Mouse (Mus musculus): ENCODE results near the gene Trpm3.
"Not testable (repeated sequence)": the region's sequence is repeated elsewhere in the genome, so short reads cannot be mapped to it uniquely, and the experiment has no call there.

Trpm3 gene

DNA sequence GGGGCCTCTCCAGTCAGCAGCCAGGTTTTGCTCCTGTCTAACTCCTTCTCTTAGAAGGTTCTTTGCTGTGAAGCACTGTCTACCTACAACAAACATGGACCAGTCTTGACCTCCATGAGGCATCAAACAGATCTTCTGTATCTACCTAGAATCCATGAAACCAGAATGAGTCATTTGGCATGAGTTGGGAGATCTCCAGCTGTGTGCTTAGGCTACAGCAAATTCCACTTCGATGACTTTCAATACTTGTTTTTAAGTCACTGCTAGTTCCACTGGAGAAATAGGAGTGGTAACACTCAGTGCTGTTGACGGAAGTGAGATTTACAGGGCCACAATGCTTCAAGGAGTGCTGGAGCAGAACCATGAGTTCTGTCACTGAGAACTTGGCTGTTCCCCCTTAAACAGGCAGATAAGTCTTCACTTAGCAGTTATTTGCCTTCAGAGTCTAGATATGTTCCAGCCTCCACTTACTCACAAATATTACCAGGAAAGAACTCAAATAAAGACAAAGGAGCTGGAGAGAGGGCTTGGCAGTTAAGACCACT, 689.4 kb downstream of the Trpm3 start:
- in situ Hi-C loops (cut with MboI; ENCODE audit: unreplicated experiment in 2 of 2): no loop called here

DNA sequence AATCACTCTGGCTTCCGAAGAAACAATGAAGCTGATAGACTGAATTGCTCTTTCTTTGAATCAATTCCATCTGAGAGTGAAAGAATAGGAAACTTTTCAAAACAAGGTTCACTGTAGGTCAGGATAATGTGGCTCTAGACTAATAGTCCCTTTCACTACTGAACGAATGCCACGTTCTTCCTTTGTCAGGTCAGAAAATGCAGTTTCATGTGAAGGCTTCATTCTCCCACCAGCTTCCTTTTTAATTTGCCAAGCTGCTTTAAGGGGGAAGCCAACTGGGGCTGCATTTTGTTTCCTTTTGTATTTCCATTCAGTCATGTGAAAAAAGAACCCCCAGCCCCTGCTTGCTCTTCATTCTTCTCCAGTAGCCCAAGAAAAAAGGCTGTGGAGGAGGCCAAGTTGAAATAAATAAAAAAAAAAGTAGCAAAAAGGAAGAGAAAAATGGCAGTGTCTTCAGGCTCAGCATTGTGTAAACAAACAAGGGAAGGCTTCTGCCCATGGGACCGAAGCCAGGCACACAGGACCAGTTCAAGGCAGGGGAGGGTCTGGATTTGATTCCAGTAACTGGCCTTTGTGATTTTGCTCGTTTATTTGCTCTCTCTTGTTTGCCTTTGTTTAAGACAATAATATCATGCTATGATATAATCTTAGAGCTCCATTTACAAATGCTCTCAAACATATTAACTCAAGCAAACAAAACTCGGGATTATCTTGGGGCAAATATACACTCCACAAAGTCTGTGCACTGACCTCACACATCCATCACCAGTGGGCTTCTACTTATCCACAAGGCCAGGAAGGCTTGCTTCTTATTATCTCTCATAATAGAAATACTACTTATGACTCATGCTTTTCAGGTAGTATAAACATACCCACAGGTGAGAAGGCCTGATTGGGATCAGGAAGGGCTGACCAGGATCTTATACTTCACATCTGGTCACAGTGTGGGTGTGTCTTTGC, 702.5 kb downstream of the Trpm3 start:
- in situ Hi-C loops (cut with MboI; ENCODE audit: unreplicated experiment in 2 of 2): no loop called here

DNA sequence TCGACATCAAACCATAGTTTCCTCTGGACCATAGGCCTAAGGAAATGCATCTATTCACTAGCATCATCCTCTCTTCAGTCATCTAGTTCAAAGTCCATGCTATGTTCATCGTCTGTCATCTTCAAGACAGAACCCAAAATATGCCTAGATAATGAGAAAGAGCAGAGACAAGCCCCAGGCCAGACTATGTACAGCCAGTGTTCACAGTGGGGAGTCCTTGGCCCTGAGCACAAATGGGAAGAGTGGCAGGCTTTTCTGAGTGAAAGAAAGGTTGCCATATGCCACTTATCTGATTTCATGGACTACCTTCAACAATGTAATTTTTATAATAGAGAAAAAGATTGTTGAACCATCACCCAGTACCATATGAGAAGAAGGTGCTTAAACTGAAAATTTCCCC, 703.9 kb downstream of the Trpm3 start:
- in situ Hi-C loops (cut with MboI; ENCODE audit: unreplicated experiment in 2 of 2): no loop called here

DNA sequence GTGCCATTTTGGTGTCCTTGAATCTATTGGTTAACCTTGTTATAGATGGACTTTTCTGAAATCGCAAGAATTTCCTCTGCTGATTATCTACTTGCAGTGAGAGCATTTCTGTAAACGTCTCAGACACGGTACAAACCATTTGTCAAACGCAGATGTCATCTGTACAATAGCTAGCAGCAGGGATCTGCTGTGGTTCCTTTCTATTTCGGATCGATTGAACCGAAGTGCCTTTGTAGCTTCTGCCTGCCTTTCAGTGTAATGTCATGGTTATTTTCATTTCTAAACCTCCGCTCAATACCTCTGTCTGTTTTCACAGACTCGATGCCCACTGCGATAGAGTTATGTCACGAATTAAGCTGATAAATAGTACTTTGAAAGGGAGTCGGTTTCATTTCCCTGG, 708.9 kb downstream of the Trpm3 start:
- in situ Hi-C loops (cut with MboI; ENCODE audit: unreplicated experiment in 2 of 2): no loop called here

DNA sequence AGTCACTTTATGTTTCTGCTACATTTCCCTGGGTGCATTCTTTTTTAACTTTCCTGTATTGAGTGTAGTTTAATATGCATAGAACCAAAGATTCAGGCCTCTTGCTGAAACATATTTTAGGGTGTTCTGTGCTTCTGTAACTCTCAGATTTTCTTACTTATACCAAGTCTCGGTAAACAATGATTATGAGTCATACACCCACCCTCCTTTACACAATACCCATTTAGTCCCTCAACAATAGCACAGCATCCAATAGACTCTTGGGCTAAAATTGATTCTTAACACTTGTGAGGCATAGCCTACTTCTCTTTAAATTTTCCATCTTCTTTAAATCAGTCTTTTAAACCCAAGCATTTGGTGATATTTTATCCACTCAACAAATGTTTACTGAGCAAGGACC, 709.4 kb downstream of the Trpm3 start:
- in situ Hi-C loops (cut with MboI; ENCODE audit: unreplicated experiment in 2 of 2): no loop called here

DNA sequence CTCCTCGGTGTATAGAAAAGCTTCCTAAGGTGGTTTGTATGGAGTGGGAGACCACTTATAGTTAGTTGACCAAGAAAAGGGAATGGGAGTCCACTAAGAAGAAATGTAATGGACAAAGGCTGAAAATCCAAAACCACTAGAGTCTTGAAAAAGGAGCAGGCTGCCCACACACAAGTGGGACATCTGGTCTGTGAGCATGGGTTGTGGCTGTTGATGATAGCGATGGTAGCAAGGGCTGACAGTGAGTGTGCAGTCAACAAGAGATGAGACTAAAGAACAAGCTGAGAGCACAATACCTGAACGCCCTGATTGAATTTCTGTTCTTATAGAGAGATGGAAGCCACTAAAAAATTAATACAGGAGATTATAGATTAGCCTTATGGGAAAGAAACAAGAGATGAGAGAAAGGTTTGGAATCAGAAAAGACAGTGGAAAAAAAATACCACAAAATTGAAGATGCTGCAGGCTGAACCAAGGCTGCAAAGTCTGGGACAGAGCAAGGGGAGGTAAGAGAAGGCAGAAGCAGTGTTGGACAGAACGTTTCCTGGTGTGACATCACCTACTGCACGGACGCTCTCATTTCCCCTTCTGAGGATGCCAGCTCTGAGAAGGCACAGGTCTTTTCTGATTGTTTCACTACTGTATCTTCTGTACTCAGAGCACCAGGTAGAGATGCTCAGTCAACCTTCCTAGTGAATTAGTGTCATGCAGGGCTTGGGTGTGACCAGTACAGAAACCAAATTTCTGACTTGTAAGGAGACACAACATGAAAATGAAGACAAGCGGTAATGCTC, 710.1 kb downstream of the Trpm3 start:
- in situ Hi-C loops (cut with MboI; ENCODE audit: unreplicated experiment in 2 of 2): no loop called here

DNA sequence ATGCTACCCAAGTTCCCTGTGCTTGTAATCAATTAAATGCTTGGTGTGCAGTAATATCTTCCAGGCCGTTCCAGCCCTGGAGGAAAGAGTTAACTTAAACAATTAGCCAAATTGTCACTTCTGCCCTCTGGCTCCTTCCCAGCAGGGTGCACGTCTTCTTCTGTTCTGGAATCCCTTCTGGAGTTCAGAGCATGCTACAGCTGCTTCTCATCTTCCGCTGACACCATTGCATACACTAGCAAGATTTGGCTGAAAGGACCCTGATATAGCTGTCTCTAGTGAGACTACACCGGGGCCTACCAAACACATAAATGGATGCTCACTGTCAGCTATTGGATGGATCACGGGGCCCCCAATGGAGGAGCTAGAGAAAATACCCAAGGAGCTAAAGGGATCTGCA, 712.6 kb downstream of the Trpm3 start:
- in situ Hi-C loops (cut with MboI; ENCODE audit: unreplicated experiment in 2 of 2): not testable (repeated sequence)

DNA sequence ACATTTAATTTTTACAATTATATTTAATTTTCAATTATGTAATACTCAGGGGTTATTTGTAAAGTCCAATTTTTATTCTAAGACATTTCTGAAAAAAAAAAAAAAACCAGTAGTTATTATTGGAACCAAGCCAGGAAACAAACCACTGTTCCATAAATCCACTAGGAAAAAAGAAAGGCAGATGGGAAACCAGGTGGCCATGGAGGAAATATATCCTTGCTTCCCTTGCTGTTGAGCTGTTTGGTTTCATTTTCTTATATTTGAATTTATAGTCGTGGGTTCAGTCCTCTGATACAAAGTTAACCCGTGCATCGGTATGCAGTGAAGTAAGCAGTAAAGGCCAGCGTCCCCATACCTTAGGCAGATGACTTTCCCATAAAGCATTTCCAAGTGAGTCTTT, 720.8 kb downstream of the Trpm3 start:
- in situ Hi-C loops (cut with MboI; ENCODE audit: unreplicated experiment in 2 of 2): no loop called here

DNA sequence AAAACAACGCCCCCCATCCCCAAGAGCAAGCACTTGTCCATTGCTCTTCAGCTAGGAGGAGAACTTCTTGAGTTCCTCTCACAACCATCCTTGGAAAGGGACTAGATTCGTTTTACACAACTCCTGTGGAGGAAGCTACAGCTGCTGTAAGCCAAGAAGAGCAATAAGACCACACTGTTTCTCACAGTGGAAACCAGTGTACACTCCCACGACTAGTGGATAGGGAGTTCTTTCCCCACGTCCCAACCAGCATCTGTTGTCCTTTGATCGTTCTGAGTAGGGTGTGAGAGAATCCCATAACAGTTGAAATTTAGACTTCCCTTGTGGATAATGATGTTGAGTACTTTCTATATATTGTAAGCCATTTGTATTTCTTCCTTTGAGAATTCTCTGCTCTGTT, 728.6 kb downstream of the Trpm3 start:
- in situ Hi-C loops (cut with MboI; ENCODE audit: unreplicated experiment in 2 of 2): no loop called here

DNA sequence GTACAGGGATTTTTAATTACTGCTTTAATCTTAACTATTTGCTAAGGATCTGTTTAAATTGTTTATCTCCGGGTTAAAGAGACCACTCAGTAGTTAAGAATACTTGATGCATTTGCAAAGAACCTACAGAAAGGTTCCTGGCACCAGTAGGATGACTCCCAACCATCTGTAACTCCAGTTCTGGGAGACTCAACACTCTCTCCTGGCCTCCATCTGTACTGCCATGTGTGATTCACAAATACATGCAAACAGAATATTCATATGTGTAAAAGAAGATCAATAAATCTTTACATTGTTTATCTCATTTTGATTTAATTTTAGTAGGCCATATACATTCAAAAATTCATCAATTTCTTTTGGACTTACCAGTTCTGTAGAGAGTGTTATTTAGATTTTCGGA, 731.0 kb downstream of the Trpm3 start:
- in situ Hi-C loops (cut with MboI; ENCODE audit: unreplicated experiment in 2 of 2): no loop called here

DNA sequence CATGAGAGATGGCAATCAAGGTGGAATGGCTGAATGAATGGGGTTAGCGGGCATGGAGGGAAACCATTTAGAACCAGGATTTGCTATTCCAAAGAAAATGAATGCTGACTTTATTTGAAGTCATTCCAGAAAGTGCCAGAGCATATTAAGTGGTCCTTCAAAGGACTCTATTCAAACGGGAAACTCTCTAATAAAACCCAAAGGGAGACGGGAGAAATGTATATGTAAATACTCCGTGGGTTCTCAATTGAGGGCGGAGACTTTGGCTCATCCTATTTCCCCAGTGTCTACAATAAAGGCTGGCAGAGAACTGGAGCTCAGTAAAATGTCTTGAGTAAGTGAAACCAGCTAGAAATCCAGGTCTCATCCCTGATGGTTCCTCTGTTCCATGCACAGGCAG, 733.6 kb downstream of the Trpm3 start:
- in situ Hi-C loops (cut with MboI; ENCODE audit: unreplicated experiment in 2 of 2): no loop called here

DNA sequence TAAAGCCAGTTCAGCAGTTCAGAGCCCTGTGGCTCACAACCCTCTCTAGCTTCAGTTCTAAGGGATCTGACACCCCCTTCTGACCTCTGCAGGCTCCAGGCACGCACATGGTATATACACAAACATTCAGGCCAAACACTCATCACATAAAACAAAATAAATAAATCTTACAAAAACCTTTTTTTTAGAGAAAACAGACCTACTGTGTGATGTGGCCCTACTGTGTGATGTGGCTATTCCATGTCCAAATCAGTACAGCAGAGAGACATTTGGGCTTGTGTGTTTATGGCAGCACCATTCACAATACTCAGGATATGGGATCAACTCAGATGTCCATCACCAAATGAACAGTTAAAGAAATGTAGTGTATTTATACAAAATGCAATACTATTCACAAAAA, 741.4 kb downstream of the Trpm3 start:
- in situ Hi-C loops (cut with MboI; ENCODE audit: unreplicated experiment in 2 of 2): loop anchor here (25.0 kb wide), 2 partner anchors 1118 to 1318 kb away; no protein-coding TSS in a partner anchor

DNA sequence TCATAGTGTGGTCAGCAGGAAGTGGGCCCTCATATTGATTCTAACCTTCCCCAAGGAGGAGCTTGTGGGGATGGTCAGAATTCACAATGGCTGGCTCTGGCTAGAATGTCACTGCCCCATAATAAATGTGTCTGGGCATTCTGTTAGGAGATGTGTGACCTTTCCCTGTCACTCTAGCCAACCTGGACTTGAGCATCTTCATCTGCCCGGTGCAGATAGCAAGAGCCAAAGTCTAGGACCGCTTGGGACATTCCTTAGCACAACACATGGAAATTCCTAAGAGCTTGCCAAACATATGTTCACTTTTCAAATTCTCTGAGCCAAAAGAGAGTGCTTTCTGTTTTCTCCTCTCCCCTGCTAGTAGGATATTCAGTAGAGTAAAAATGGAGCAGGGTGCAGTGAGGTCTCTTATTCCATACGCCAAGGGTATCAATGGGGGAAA, 743.8 kb downstream of the Trpm3 start:
- in situ Hi-C loops (cut with MboI; ENCODE audit: unreplicated experiment in 2 of 2): loop anchor here (25.0 kb wide), 2 partner anchors 1120 to 1320 kb away; no protein-coding TSS in a partner anchor

DNA sequence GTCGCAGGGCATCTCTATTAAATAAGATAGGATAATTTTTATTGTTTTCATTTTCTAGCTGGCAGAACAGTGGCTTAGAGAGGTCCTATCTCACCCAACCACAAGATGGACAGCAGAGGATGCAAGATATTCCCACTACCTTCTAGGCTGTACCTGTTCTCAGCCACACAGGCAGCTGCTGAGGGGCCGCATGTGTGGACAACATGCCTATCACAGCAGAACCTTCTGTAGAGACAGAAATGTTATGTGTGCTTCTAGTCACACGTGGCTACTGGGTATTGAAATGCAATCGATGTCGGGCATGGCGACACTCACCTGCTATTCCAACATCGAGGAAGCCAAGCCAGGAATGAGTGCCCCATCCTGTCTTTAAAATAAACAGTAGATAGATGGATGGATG, 744.3 kb downstream of the Trpm3 start:
- in situ Hi-C loops (cut with MboI; ENCODE audit: unreplicated experiment in 2 of 2): loop anchor here (25.0 kb wide), 2 partner anchors 1121 to 1321 kb away; no protein-coding TSS in a partner anchor

DNA sequence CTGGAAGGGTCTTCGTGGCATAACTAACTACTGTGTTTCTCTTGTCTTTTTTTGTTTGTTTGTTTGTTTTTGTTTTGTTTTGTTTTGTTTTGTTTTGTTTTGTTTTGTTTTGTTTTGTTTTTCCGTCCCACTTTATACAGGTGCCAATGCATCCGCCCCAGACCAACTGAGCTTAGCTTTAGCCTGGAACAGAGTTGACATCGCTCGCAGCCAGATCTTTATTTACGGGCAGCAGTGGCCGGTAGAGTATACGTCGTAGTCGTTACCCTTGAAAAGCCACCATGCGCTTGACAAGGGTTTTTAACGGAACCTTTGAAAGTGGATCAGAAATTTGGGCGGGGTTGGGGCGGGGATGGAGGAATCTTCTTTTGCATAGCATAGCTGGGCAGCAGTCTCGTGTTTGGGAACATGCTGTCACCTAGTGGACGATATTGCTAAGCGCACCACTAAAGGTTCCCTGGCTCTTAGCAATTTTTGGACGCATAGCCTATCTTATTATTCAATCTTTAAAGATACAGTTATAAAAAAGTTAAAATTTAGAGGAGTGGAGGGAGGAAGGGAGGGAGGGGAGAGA, 745.0 kb downstream of the Trpm3 start:
- in situ Hi-C loops (cut with MboI; ENCODE audit: unreplicated experiment in 2 of 2): loop anchor here (25.0 kb wide), 2 partner anchors 1122 to 1322 kb away; no protein-coding TSS in a partner anchor

DNA sequence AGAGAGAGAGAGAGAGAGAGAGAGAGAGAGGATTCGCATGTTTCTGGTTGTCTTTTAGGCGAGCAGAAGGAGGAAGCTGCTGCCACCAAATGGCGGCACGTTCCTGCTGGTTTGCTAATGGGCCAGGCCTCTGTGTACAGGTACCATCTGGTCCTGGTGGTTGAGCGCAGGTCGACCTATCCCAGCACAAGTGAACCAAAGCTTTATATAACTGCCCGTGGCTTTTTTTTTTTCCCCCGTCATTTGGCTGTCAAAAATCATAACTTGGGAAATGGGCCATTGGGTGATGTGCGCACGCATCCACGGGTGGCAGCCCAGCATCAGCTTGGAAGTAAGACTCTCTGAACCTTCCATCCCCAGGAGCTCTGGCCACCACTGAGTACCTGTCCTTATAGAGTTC, 745.5 kb downstream of the Trpm3 start:
- in situ Hi-C loops (cut with MboI; ENCODE audit: unreplicated experiment in 2 of 2): loop anchor here (25.0 kb wide), 2 partner anchors 1122 to 1322 kb away; no protein-coding TSS in a partner anchor

DNA sequence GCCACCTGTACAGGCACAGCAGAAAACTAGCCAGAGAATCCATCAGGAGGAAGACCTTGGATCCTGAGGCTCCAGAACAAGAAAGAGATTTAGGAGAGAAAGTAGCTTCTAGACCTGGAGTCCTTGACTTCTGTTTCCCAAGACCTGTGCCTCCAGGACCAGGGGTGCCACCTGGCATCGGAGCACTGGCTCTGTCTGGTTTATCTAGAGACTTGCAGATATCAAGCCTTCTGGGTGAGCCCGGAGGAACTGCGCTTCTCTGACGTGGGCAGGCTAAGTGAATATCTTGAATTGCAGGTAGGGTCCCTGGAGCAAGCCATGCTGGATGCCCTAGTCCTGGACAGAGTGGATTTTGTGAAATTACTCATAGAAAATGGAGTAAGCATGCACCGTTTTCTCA, 746.2 kb downstream of the Trpm3 start:
- in situ Hi-C loops (cut with MboI; ENCODE audit: unreplicated experiment in 2 of 2): loop anchor here (25.0 kb wide), 2 partner anchors 1123 to 1323 kb away; no protein-coding TSS in a partner anchor

DNA sequence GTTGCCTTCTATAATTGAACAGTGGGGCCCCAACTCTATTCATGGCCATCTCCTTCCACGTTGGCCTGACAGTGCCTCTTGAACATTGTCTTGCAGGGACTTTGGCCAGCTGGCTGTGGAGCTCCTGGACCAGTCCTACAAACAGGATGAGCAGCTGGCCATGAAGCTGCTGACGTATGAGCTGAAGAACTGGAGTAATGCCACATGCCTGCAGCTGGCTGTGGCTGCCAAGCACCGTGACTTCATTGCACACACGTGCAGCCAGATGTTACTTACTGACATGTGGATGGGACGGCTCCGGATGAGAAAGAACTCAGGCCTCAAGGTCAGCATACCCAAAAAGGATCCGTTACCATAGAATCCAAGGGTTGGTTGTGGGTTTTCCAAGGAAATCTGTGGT, 763.0 kb downstream of the Trpm3 start:
- in situ Hi-C loops (cut with MboI; ENCODE audit: unreplicated experiment in 2 of 2): no loop called here

DNA sequence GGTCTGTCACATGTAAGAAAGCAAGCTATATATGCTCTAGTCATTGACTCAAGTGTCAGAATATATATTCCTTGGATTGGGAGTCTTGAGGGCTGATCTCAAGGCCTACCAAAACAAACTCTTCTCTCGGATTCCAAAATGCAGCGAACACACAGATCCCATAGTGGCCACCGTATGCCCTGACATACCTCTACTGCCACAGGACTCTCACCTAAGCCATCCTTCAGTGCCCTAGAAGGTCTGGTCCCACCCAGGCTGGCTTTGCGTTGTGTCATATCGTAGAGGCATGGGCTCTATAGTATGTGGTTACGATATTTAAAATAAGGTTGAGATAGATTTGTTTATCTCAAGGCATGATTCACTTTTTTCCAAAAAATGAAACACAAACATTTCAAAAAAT, 763.5 kb downstream of the Trpm3 start:
- in situ Hi-C loops (cut with MboI; ENCODE audit: unreplicated experiment in 2 of 2): no loop called here

DNA sequence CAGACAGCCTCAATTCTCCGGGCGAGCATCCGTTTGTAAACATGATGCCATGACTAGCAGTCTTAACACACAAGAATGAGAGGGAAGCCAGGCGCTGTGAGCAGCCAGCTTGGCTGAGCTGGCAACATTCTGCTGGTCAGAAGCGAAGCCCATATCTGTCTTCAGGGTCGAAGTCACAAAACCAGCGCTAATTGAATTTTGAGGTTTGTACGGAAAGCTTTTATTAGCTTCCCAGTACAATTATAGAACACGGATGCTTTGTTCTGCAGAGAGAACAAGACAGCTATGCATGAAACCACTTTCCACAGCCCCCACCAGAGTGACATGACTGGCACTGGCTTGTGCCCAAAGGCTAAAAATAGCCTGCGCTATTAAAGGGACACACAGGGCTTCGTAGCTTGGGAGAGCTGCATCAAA, 766.2 kb downstream of the Trpm3 start:
- in situ Hi-C loops (cut with MboI; ENCODE audit: unreplicated experiment in 2 of 2): no loop called here

Data from v-Abl transformed pro-B cells (cell line).